Mouse (Mus musculus): ENCODE data around the gene Rps15a. TPM values are rescaled to one million over a fixed set of nuclear protein-coding genes. Genes with fewer than 3 reads are reported as not detected.

Rps15a gene
- polyA plus RNA-seq, 1 experiment from 2014 or later: 560 TPM

DNA sequence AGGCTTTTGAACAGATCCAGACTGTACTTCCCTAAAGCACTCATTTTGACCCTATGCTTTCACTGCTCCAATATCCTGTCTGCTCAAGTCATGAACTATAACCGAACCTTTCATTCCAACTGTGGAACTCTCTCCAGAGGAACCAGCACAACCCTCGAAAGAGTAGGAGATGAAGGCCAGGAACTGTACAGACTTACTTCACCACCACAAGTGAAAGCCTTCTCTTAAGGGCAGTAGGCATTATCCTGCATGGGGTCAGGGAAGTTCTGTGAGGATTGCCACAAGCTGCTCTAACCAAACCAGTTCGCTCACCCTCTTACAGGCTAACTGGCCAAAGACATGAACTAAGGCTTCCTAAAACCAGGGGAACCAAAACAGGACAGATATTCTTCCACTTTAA lies 4.9 kb downstream of the Rps15a start:
- Histone ChIP-seq H3K36me3 (peaks cover 86% of the 10 kb centered on the region), H3K4me1 (replicated peaks) (peaks cover 54% of the 10 kb centered on the region), H3K9me3 (no peaks in the 10 kb centered on the region), H3K27me3 (no peaks in the 10 kb centered on the region), H3K4me2 (replicated peaks) (peak overlapping the region; percentile 92), H3K27ac (no peak overlapping the region), H3K4me3 (replicated peaks) (peak overlapping the region; percentile 11; the same call in 1 of the 2 replicates), H3K9ac (replicated peaks) (0 out of 2 replicates have a peak overlapping the region, but pooled peaks have one; percentile 39)
- 86% methylated on average over 3 of the region's 3 CpGs for WGBS
- no peak for ATAC-seq

DNA sequence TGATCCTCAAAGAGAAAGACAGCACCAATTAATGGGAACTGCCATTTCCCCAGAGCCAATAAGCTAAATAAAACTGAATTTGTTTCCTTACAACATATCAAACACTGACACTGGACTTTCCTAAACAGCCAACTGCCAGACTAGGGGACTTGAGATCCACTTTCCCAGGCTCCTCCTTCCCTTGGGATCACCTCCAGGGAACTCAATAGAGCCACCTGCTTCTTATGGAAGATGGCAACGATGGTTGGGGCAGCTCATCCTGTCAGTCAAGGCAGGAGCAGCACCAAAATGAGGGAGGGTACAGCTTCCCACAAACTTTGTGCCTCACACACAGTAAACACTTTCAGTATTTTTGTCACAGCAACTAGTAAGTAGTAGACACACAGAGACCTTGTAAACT lies 8.3 kb downstream of the Rps15a start:
- no peak for ATAC-seq
- WGBS: 55% methylated on average over 1 of the region's 1 CpGs
- H3K4me3 ChIP-seq (replicated peaks): no peak overlapping the region
- H3K9me3 ChIP-seq: no peaks in the 10 kb centered on the region
- peaks cover 28% of the 10 kb centered on the region for H3K4me1 ChIP-seq (replicated peaks)
- H3K27me3 ChIP-seq: no peaks in the 10 kb centered on the region
- H3K9ac ChIP-seq (replicated peaks): no peak overlapping the region
- H3K36me3 ChIP-seq: peaks cover 80% of the 10 kb centered on the region
- no peak overlapping the region for H3K4me2 ChIP-seq (replicated peaks)
- no peak overlapping the region for H3K27ac ChIP-seq

DNA sequence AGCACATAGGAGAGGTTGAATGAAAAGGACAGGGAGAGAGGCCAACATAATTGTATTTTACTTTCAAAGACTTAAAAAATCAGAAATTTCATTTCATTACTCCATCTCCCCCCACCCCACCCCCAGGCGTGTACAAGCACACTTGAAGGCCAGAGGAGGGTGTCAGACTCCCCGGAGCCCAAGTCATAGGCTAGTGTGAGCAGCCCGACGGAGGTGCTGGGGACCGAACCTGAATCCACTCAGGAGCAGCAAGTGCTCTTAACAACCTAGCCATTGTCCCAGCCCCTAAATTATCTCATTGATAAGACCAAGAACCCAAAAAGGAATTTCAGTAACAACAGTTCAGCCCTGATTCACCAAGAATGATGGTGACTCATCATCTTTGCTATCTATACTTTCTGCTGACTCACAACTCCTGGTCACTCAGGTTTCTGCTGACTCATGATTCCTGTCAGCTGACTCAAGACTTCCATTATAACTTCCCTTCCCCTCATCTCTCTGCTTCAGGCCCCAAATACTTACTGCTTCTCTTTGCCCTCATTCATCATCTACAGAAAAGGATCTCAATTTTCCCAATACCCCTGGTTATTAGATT lies 11.4 kb downstream of the Rps15a start:
- ATAC-seq: no peak
- Histone ChIP-seq H3K4me2 (replicated peaks) (no peak overlapping the region), H3K9me3 (no peaks in the 10 kb centered on the region), H3K36me3 (peaks cover 49% of the 10 kb centered on the region), H3K27ac (no peak overlapping the region), H3K9ac (replicated peaks) (no peak overlapping the region), H3K4me1 (replicated peaks) (0 out of 2 replicates have a peak, but pooled peaks cover 7% of the 10 kb centered on the region), H3K4me3 (replicated peaks) (no peak overlapping the region), H3K27me3 (no peaks in the 10 kb centered on the region)
- WGBS: 86% methylated on average over 5 of the region's 5 CpGs

DNA sequence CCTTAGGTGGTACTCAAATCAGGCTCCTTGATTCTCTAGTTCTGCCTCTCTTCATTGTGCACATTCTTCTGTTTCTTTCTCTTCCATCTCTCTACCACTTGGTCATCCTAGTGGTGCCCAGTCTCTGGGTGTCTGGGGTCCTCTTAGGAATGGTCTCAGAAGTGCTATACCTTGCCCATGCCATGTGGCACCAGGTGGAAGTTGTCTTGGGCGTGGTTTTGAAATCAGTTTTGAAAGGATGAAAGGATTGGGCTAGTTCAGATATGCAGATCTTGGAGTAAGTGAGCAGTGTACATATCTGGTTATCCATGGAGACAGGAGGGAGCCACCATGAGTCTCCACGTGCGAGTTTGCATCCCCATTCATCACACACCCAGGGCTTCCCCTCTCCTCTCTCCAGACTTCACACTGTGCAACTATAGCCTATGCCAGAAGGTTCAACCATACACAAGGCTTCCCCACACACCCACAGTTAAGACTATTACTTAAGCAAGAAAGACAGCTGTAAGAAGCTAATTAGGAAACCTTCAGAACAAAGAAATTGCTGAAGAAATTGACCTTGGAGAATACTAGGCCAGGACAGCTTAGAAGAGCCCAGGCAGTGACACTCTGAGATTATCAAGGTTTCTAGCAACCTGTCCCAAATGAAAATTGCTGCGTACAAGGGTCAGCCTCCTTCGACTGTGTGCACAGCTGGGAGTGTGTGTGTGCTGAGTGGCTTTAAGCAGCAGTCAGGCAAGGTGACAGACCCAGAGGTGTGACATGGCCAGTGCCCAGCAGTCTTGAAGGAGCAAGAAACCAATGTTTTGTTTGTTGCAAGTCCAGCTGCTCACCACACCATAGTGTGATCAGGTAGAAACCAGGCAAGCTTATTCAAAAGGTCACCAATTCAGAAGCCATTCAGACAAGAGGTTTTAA lies 12.3 kb downstream of the Rps15a start:
- H3K27me3 ChIP-seq: no peaks in the 10 kb centered on the region
- H3K9ac ChIP-seq (replicated peaks): no peak overlapping the region
- ATAC-seq: peak; percentile 37; the same call in 1 of the 2 replicates
- peaks cover 40% of the 10 kb centered on the region for H3K36me3 ChIP-seq
- WGBS: 40% methylated on average over 5 of the region's 5 CpGs
- 0 out of 2 replicates have a peak overlapping the region, but pooled peaks have one; percentile 2 for H3K27ac ChIP-seq
- no peak overlapping the region for H3K4me3 ChIP-seq (replicated peaks)
- H3K4me2 ChIP-seq (replicated peaks): no peak overlapping the region
- 0 out of 2 replicates have a peak, but pooled peaks cover 7% of the 10 kb centered on the region for H3K4me1 ChIP-seq (replicated peaks)
- H3K9me3 ChIP-seq: no peaks in the 10 kb centered on the region

DNA sequence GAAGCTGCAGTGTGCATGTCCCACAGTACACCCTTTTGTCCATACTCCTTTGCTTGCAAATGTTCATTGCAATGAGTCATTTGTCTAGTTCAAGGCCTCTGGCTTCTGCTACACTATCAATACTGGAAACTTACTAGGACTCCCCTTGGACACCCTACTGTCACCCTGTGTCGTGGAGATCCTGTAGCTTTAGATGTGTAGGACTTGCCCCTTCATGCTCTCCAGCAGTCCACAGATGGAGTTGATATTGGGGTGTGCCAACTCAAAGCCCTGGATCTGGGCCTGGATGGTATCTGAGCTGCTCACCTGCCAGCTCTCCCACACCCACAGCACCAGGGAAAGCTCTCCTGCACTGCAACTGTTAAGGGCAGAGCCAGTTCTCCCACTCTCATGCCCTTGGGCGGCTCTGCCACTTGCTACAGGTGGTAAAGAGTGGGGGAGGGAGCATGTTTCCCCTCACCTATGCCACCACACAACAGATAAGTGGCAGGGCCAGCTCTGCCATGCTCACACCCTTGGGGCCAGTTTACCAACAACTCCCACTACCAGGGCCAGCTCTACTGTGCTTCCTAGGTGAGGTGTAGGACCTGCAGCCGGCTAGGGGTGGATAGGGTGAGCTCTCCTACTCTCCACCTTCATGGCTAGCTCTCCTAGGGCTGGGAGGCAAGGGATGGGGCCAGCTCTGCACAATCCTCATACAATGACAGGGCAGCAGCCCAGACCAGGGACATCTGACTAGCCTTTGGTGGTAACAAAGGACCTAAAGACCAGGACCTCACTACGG lies 13.1 kb downstream of the Rps15a start:
- H3K27ac ChIP-seq: no peak overlapping the region
- peaks cover 32% of the 10 kb centered on the region for H3K36me3 ChIP-seq
- H3K9ac ChIP-seq (replicated peaks): no peak overlapping the region
- H3K9me3 ChIP-seq: no peaks in the 10 kb centered on the region
- peak; percentile 77 for ATAC-seq
- no peaks in the 10 kb centered on the region for H3K27me3 ChIP-seq
- H3K4me2 ChIP-seq (replicated peaks): no peak overlapping the region
- 46% methylated on average over 4 of the region's 4 CpGs for WGBS
- H3K4me1 ChIP-seq (replicated peaks): 0 out of 2 replicates have a peak, but pooled peaks cover 6% of the 10 kb centered on the region
- H3K4me3 ChIP-seq (replicated peaks): no peak overlapping the region

DNA sequence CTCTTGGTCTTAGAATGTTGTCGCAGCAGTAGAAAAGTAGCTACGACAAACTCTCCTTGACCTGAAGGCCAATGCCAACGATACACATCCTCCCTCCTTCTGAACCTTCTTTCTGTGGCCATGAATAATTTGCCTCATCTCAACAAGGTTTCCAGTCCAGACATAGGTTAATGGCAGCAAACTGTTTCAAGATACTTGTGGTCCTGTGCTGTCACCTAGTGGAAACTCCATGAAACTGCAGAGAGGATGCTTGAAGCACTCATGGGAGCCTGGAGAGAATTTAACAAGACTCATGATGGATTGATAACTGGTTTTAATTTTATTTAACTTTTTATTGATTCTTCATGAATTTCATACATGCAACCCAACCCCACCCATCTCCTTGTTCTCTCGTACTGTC lies 13.8 kb downstream of the Rps15a start:
- no peak overlapping the region for H3K9ac ChIP-seq (replicated peaks)
- H3K27me3 ChIP-seq: no peaks in the 10 kb centered on the region
- H3K4me2 ChIP-seq (replicated peaks): no peak overlapping the region
- H3K9me3 ChIP-seq: no peaks in the 10 kb centered on the region
- H3K4me3 ChIP-seq (replicated peaks): no peak overlapping the region
- peaks cover 26% of the 10 kb centered on the region for H3K36me3 ChIP-seq
- ATAC-seq: peak; percentile 16; the same call in 1 of the 2 replicates
- no peaks in the 10 kb centered on the region for H3K4me1 ChIP-seq (replicated peaks)
- no peak overlapping the region for H3K27ac ChIP-seq
- 44% methylated on average over 4 of the region's 4 CpGs for WGBS

DNA sequence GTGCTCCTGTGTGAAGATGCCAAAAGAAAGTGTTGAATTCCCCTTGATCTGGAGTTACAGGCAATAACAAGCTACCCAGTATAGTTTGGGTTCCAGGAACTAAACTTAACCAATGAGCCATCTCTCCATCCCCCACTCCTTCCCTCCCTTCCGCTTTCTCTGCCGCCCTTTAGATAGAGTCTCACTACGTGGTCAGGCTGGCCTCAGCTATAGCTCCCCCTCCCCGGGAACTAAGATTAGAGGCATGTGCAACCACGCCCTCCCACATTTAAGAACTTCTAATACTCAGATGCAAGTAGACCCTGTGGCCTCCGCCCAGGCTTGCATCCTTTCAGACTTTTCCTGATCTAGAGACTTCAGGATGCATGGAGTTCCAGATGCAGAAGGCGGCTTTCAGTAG lies 18.4 kb downstream of the Rps15a start:
- no peaks in the 10 kb centered on the region for H3K4me1 ChIP-seq (replicated peaks)
- H3K27me3 ChIP-seq: no peaks in the 10 kb centered on the region
- H3K36me3 ChIP-seq: no peaks in the 10 kb centered on the region
- no peak overlapping the region for H3K4me2 ChIP-seq (replicated peaks)
- H3K9ac ChIP-seq (replicated peaks): no peak overlapping the region
- H3K4me3 ChIP-seq (replicated peaks): no peak overlapping the region
- no peak overlapping the region for H3K27ac ChIP-seq
- no peak for ATAC-seq
- no peaks in the 10 kb centered on the region for H3K9me3 ChIP-seq
- 74% methylated on average over 7 of the region's 7 CpGs for WGBS

DNA sequence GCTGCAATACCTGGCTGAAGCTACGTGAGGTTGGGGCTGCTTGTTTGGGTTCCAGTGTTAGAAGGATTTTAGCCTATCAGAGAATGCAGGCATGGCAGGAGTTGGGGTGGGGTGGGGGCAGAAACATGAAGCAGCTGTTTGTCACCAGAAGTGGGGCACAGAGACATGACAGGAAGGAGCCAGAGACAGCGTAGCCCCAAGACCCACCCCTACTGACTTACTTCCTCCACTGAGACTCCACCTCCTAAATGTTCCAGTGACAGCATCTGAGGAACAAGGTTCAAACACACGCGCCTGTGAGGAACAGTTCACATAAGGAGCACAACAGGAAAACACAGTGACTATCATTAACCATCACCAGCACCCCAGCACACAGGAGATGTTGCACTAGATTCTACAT lies 36.0 kb downstream of the Rps15a start:
- 86% methylated on average over 4 of the region's 4 CpGs for WGBS
- H3K36me3 ChIP-seq: no peaks in the 10 kb centered on the region
- H3K27me3 ChIP-seq: no peaks in the 10 kb centered on the region
- H3K4me2 ChIP-seq (replicated peaks): no peak overlapping the region
- no peak overlapping the region for H3K4me3 ChIP-seq (replicated peaks)
- H3K4me1 ChIP-seq (replicated peaks): no peaks in the 10 kb centered on the region
- no peak overlapping the region for H3K9ac ChIP-seq (replicated peaks)
- no peak for ATAC-seq
- H3K27ac ChIP-seq: no peak overlapping the region
- no peaks in the 10 kb centered on the region for H3K9me3 ChIP-seq

DNA sequence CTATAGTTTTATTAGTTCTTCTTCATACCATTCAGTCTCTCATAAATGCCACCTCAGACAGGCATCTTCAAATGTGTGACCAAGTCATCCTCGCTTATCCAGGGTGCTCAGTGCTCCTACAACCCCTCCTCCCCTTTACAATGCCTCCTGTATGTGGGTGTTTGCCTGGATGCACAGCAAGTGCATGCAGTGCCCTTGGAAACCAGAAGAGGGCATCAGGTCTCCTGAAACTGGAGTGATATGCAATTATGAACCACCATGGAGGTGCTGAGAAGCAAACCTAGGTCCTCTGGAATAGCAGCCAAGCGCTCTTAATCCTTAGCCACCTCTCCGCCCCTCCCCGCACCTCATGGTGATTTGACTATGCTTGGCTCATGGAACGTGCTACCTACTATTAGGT lies 36.9 kb downstream of the Rps15a start:
- no peak overlapping the region for H3K27ac ChIP-seq
- no peaks in the 10 kb centered on the region for H3K9me3 ChIP-seq
- H3K9ac ChIP-seq (replicated peaks): no peak overlapping the region
- H3K4me3 ChIP-seq (replicated peaks): no peak overlapping the region
- H3K4me2 ChIP-seq (replicated peaks): no peak overlapping the region
- ATAC-seq: no peak
- H3K27me3 ChIP-seq: no peaks in the 10 kb centered on the region
- WGBS: 86% methylated on average over 5 of the region's 5 CpGs
- H3K4me1 ChIP-seq (replicated peaks): no peaks in the 10 kb centered on the region
- no peaks in the 10 kb centered on the region for H3K36me3 ChIP-seq

DNA sequence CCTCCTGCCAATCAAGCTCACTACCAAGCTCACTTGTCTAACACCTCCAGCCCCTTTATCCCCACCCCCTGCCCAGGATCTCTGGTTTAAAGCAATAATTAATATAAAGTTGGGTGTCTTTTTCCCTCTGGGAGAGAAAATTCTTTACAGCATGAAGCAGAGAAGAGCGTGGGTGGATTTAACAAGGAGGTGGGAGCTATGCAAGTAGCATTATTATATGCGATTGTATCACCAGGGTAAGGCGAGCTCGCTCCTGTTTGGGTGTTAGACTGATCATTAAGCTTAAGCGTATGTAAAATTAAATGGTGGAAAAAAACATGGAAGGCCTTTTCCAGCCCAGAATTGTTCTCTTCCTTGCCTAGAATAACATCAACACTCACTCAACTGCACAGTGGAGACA lies 48.7 kb downstream of the Rps15a start:
- Histone ChIP-seq H3K9me3 (no peaks in the 10 kb centered on the region), H3K4me3 (replicated peaks) (no peak overlapping the region), H3K27ac (no peak overlapping the region), H3K4me2 (replicated peaks) (no peak overlapping the region), H3K36me3 (no peaks in the 10 kb centered on the region), H3K9ac (replicated peaks) (no peak overlapping the region), H3K27me3 (no peaks in the 10 kb centered on the region), H3K4me1 (replicated peaks) (no peaks in the 10 kb centered on the region)
- 94% methylated on average over 5 of the region's 5 CpGs for WGBS
- ATAC-seq: no peak

DNA sequence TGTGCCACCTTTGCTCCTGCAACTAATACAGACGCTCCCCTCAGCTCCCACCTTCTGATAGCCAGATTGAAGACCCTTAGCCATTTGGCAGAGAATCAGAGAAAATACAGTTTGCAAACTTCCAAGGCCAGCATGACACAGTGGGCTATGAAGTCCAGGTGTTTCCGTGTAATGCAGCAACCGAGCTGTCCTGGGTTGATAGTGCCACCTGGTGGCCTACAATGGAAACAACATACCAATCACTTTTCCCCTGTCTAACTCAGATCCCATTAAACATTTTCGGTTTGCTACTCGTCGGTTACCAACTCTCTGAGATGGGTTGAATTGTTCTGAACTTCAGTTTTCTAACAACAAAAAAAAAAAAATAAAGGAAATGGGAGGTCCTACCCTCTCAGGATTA lies 59.7 kb downstream of the Rps15a start:
- no peak overlapping the region for H3K4me3 ChIP-seq (replicated peaks)
- H3K36me3 ChIP-seq: 0 out of 2 replicates have a peak, but pooled peaks cover 3% of the 10 kb centered on the region
- no peak for ATAC-seq
- peaks cover 9% of the 10 kb centered on the region; the same call in 1 of the 2 replicates for H3K9me3 ChIP-seq
- H3K9ac ChIP-seq (replicated peaks): no peak overlapping the region
- H3K4me2 ChIP-seq (replicated peaks): no peak overlapping the region
- no peaks in the 10 kb centered on the region for H3K4me1 ChIP-seq (replicated peaks)
- no peak overlapping the region for H3K27ac ChIP-seq
- no peaks in the 10 kb centered on the region for H3K27me3 ChIP-seq
- WGBS: 88% methylated on average over 6 of the region's 6 CpGs
